Mouse (Mus musculus): ENCODE data around the gene Nexn. TPM values are rescaled to one million over a fixed set of nuclear protein-coding genes. Genes with fewer than 3 reads are reported as not detected.

Nexn gene
- total RNA-seq (2017), result not detected in 3 replicates

DNA sequence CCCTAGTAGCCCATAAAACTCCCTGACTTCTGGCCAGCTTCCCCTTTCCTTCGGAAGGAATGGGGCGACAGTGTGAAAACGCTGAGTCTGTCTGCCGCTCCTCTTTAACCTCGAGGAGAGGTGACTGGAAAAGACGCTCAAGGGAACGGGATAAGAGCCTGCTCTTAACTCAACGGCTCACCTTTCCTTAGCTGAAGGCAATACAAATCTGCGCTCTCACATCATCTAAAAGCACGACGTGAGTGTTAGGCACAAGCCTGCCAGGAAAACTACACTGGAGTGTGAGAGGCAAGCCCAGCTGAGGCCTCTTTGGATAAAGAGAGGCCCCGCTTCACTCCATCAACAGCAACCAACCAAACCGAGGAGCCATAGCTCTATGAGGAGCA is at the start of gene Nexn:
Gene Nexn, minus strand, starts transcription at position 315 of the 386 bp plus-strand sequence.
- ATAC-seq (replicated peaks; ENCODE audit: insufficient number of reproducible peaks, low FRiP score, low TSS enrichment, poor library complexity, severe bottlenecking), result no peak

DNA sequence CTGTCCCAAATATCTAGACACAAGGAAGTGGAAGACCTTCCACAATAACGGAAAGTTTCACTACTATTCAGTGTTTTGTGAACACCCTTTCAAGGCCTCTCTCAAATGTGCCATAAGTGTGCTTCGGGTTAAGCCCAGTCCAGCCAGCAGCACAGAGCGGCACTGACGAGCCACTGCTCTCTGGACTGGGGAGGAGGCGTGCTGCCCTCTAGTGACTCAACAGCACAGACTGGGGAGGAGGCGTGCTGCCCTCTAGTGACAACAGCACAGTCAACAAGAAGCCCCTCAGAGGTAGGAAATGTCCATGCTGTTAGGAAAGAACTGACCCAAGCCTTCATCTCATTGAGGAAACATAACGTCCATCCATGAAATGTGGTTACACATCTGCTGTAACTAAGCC is 49.5 kb upstream of the Nexn start:
- ATAC-seq (replicated peaks; ENCODE audit: insufficient number of reproducible peaks, low FRiP score, low TSS enrichment, poor library complexity, severe bottlenecking), result peak; percentile 96

DNA sequence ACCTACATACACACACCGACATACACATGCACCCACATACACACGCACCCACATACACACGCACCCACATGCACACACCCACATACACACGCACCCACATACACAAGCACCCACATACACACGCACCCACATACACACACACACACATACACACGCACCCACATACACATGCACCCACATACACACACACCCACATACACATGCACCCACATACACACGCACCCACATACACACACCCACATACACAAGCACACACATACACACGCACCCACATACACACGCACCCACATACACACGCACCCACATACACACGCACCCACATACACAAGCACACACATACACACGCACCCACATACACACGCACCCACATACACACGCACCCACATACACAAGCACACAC is 48.5 kb upstream of the Nexn start:
- 0 out of 2 replicates have a peak, but pooled peaks have one; percentile 61 for ATAC-seq (replicated peaks; ENCODE audit: insufficient number of reproducible peaks, low FRiP score, low TSS enrichment, poor library complexity, severe bottlenecking)

DNA sequence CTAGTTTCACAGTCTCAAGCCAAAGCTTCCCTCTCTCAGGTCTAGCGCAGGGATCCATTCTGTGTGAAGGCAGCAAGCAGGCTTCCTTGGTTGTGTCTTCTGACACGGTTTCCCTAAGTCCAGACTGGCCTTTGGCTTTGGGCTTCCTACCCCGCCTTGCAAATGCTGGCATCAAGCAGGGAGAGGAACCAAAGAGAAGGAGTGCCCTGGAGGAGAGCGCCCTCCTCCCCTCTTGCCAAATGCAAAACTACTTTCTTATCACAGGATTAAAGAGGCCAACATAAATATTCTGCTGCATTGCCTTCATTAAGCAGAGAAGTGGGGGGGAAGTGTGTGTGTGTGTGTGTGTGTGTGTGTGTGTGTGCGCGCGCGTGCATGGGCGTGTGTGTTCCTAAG is 43.1 kb upstream of the Nexn start:
- ATAC-seq (replicated peaks; ENCODE audit: insufficient number of reproducible peaks, low FRiP score, low TSS enrichment, poor library complexity, severe bottlenecking), result no peak

DNA sequence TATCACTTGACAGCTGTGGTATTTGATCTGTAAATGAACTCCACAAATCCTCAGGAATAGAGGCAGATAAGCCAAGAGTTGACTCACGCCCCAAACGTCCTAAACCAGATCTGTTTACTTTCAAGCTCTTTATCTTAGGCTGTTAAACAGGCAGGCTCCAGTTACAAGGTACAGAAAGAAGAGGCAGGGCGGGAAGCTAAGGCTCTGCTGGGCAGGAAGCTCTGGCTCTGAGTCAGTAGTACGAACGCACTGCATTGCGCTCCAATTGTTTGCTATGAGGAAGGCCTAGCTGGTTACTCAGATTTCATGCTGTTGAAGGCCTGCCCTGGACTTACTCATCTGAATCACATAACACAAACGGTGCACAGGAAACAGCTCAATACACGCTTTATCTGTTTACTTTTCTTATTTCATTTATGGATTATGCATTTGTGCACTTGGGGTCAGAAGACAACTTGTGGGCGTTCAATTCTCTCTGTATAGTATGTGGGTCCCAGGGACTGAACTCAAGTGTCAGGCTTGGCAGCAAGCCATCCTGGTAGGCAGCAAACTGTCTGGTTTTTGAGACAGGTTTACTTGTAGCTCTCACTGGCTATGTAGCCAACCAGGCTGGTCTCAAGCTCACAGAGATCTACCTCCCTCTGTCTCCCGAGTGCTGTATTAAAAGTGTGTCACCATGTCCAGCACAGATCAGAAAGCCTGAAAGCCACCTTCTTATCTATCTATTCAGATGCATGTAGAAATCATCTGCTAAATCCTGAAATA is 42.5 kb upstream of the Nexn start:
- no peak for ATAC-seq (replicated peaks; ENCODE audit: insufficient number of reproducible peaks, low FRiP score, low TSS enrichment, poor library complexity, severe bottlenecking)

DNA sequence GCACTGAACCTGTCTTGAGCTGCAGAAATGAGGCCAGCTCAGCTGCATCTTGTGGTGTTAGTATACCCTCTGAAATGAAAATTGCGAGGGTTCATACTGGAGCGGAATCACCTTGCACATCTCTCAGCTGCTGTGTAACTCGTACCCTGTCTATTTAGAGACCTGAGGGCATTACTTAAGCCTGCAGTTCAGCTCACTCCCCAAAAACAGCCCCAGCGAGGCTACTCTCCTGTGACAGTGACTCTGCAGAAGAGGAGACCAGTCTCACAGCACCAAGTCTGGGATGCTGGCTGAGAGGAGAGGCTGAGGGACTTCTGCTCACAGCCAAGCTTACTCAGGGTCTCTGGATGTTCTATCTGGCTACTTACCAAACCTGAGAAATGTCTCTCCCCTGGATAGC is 39.8 kb upstream of the Nexn start:
- ATAC-seq (replicated peaks; ENCODE audit: insufficient number of reproducible peaks, low FRiP score, low TSS enrichment, poor library complexity, severe bottlenecking), result no peak

DNA sequence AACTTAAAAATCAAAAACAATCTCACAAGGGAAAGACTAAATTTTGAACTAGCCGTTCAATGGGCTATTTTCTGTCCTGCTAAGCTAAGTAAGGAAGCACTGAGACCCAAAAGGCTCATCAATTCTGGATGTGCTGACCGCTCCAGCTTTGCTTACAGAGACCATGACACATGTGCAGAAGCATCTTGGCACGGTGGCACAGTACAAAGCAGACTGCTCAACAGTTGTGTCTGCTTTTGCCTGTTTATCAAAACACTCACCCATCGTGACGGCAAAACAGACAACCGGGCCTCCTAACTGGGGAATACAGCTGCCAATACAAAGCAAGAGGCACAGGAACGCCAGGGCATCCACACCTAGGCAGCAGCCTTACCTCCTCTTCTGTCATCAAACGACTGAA is 38.9 kb upstream of the Nexn start:
- ATAC-seq (replicated peaks; ENCODE audit: insufficient number of reproducible peaks, low FRiP score, low TSS enrichment, poor library complexity, severe bottlenecking), result no peak

DNA sequence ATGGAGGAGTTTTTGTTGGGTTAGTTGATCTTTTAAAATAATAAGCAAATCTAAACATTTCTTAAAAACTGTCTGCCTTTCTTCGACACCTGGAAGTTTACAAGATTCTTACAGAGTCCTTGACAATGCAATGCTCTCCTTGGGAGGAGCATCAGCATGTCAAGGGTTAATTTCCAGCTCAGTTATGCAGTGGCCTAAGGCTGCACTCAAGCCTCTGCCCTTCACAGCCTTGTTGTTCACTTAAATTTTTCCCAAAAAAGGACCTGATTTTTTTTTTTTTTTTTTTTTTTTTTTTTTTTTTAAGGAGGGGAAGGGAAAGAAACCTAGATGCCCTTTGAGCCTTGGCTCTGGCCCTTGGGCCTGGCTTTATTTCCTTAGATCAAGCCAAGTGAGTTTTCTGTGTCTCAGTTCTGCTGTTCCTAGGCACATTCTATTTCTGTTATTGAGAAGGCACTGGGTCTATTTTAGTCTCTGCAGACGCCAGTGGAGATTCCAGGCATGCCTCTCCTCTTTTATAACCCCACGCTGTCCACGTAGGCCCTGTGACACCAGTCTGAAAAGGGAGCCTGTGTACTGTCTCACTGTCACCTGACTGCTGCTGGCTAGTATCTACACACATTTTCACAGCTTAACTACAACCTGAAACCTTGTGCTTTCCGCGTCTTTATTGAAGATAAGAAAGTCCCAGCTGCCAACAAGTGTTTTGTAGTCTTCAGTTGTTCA is 38.1 kb upstream of the Nexn start:
- ATAC-seq (replicated peaks; ENCODE audit: insufficient number of reproducible peaks, low FRiP score, low TSS enrichment, poor library complexity, severe bottlenecking), result no peak

DNA sequence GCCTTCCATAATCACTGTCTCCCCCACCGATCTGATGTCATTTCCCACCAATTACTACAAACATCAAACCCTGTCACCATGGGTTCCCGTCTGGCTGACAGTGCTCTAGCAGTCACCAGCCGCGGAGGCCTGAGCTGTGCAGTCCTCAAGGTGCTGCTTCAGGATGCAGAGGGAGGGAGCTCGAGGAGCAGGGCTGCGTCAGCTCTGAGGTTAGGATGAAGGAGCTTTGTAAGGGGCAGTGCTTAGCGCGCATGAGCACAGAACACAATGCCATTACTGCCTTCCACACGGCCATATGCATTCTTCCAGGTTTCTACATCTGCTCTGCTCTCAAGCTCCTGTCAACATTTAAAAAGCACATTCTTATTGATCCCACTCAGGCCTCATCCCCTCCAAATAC is 36.8 kb upstream of the Nexn start:
- ATAC-seq (replicated peaks; ENCODE audit: insufficient number of reproducible peaks, low FRiP score, low TSS enrichment, poor library complexity, severe bottlenecking), result no peak

DNA sequence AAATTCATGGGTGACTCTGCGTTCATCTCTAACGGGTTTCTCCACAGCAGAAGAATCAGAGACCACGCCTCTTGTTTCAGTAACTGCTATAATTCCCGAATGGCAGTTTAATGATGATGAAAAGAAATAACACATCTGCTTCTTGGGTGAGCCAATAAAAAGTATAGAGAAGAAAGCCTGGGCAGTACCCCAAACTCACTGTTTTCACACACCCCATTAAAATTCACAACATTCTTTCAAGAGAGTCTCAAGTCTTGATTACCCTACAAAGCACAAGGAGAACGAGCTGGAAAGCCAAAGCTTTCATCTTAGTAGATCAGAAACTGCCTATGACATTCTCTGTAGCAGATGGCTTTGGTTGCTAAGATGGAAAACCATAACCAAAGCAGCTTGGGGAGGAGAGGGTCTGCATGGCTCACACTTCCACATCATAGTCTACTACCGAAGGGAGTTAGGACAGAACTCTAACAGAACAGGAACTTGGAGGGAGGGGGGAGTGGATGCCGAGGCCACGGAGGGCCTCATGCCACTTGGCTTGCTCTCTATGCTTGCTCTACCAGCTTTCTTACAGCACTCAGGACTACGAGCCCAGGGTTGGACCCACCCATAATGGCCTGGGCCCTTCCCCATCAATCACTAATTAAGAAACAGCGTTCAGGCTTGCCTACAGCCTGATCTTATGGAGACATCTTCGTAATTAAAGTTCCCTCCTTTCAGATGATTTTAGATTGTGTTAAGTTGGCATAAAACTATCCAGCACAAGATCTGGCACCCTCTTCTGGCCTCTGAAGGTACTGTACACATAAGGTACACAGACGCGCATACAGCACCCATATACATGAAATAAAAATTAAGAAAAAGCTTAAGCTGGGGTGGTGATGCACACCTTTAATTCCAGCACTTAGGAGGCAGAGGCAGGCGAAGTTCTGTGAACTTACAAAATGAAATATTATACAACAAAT is 34.5 kb upstream of the Nexn start:
- ATAC-seq (replicated peaks; ENCODE audit: insufficient number of reproducible peaks, low FRiP score, low TSS enrichment, poor library complexity, severe bottlenecking), result no peak

DNA sequence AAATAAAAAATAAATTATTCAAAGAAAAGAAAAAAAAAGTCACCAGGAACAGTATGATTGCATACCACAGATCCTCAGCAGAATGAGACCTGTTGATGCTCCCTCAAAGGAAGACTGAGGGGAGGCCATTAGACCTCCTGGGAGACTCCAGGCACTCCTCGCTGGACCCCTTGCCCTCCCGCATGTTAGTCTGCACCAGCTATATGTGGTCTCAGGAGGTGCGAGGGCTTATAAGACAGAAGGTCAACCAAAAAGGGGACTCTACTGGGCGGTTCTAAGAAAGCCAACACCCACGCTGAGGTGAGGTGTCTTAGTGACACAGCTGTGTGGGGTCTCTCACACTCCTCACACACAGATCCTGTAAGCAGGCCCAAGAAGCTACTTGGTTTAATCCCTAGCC is 29.7 kb upstream of the Nexn start:
- ATAC-seq (replicated peaks; ENCODE audit: insufficient number of reproducible peaks, low FRiP score, low TSS enrichment, poor library complexity, severe bottlenecking), result no peak

DNA sequence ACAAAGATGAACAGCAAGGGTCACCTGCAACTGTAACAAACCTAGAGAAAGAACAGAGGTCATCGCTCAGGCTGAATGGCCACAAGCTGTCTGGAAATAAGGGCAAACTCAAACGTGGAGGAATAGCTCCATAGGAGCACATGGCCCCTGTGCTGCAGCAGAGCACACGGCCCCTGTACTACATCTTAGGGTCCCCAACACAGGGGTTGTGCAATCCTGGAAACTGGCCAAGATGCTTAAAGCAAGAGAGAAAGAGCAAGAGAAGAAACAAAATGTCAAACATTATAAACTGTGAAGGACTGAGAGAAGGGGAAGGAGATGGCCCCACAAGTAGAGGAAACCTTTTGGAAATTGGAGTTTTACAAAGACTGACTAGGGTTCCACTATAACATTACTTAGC is 28.2 kb upstream of the Nexn start:
- ATAC-seq (replicated peaks; ENCODE audit: insufficient number of reproducible peaks, low FRiP score, low TSS enrichment, poor library complexity, severe bottlenecking), result no peak

DNA sequence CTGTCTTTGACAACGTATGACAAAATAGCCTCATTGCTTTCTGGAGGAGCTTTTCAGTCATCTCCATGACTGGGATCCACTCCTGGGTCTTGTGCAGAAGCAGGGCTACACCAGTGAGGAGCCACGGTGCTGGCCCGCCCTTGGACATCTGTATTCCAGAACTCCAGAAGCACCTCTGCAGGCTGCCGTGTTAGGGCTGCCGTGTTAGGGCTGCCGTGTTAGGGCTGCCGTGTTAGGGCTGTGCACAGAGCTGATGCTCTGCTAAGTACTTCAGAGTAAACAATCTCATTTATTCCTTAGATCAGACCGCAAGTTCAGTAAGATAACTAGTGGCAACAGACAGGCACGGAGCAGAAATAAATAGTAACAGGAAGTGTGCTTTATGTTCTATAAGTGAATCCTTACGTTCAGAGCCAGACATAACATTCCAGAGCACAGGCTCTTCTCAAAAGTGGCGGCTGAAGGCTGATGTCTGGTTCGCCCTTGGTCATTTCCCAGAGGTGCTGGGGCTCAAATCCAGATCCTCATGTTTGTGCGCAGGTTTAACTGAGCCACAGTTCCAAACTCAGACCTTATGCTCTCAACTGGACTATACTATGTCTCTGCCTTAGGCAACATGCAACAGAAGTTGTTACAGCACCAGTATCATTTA is 27.5 kb upstream of the Nexn start:
- ATAC-seq (replicated peaks; ENCODE audit: insufficient number of reproducible peaks, low FRiP score, low TSS enrichment, poor library complexity, severe bottlenecking), result no peak

DNA sequence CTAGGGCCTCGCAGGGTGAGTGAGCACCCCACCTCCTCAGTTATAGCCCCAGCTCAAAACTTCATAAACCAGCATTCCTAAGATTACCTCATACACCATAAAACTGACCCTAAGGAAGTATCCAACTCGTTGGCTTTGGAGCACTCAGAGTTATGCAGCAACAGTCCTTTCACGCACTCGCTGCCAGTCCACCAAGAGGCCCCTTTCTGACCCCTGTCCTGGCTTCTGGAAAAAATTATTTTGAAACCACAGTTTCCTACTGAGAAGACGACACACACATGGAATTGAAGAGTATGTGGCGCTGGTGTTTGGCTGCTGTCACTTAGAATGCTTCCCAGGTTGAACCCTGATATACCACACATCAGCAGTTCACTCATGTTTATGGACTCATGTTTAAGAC is 25.7 kb upstream of the Nexn start:
- ATAC-seq (replicated peaks; ENCODE audit: insufficient number of reproducible peaks, low FRiP score, low TSS enrichment, poor library complexity, severe bottlenecking), result no peak

DNA sequence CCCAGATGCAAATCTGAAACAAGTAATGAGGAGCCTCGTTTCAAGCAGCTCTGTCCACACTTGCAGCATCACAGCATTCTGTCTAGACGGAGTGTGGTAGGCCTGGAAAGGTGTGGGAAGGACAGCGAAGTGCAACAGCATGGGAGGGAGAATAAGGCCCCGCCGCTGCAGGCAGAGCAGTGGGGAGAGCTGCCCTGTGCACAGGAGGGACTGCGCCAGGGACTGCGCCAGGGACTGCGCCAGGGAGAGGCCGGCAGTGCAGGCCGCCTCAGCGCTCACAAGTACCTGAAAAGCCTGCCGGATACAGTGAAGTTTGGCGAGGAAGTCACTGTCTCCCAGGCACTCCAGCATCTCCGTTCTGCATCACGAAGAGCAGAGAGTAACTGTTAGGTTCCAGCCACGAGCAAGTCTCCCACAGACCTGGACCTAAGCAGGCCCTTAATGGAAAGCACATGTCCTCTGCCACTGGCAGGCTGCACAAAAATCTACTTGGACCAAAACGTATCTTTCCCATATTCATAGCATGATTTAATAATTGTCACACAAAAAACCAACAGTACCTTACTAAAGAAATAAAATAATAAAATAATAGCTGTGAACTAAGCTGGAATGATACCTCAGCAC is 24.1 kb upstream of the Nexn start:
- no peak for ATAC-seq (replicated peaks; ENCODE audit: insufficient number of reproducible peaks, low FRiP score, low TSS enrichment, poor library complexity, severe bottlenecking)

DNA sequence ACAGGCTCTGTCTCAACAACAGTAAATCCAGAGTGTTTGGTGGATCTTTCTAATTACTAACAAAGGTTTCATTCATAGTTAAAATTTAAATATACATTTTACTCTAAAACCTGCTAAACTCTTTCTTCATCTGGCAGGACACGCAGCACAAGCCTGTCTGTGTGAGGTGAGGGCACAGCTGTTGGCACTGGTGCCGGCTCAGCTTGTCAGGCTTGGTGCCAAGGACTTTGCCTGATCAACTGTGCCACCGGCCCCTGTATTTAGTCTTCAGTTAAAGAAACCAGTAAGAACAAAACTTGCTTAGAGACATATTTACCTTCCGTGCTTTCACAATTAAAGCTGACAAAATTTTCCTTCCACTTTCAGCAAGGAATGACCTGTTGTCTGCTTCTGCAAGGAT is 22.6 kb upstream of the Nexn start:
- ATAC-seq (replicated peaks; ENCODE audit: insufficient number of reproducible peaks, low FRiP score, low TSS enrichment, poor library complexity, severe bottlenecking), result no peak

DNA sequence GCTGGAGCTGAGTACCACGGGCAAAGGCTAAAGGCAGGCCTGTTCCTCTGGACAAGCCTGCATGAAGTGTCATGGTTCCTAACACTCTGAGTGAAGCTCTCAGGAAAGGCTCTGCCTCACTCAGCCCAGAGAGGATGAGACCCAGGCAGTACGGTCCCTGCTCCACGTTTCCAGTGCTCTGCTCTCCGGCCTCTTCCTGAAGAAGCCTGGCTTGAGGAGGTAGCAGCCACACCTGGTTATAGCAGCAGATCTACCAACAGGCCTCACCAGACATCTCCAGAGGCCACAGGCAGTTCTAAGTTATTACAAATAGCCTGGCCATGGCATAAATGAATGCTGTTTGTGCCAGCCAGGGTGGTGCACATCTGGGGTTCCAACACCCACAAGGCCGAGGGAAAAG is 22.1 kb upstream of the Nexn start:
- ATAC-seq (replicated peaks; ENCODE audit: insufficient number of reproducible peaks, low FRiP score, low TSS enrichment, poor library complexity, severe bottlenecking), result no peak

DNA sequence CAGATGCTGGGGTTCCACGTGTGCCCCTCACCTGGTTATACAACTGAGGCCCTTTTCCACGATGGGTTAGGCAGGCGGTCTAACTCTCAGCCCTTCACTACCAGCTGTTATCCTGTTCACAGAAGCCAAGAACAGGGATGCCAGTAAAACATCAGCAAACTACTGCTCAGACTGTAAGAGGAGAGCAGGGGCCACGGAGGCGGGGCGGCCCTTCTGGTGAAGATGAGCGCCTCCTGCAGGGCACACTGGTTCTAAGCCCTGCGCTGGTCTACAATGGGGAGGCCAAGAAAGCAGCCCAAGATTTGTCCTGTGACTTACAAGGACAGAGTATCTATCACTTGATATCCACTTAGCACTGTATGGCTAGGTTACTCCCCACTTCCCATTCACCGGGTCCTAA is 21.7 kb upstream of the Nexn start:
- ATAC-seq (replicated peaks; ENCODE audit: insufficient number of reproducible peaks, low FRiP score, low TSS enrichment, poor library complexity, severe bottlenecking), result no peak

All from monocyte, adult 5-6 weeks (primary cell).